Mouse (Mus musculus): ENCODE data around the gene Xab2. TPM values are rescaled to one million over a fixed set of nuclear protein-coding genes. Genes with fewer than 3 reads are reported as not detected.
"Not testable (repeated sequence)": the region's sequence is repeated elsewhere in the genome, so short reads cannot be mapped to it uniquely, and the experiment has no call there.

The Xab2 gene
- polyA plus RNA-seq, 1 experiment from 2014 or later = 15.9 TPM

- WGBS (ENCODE audit: insufficient replicate concordance) = under 1% methylated on average over 56 of the region's 77 CpGs
- H3K27ac ChIP-seq (ENCODE audit: low read depth) = peak overlapping the region; percentile 71
- H3K4me3 ChIP-seq (ENCODE audit: low read depth, low read length) = peak overlapping the region; percentile 71
Observed at GRCm38 (mm10) chr8:3587391-3588257, 33.5 kb downstream of the Xab2 start.

GRCm38 (mm10) chr8:3586993-3587390, 34.1 kb downstream of the Xab2 start, which contains the start of gene Camsap3:
TSS of gene Camsap3 (plus strand) at chr8:3587293.
- Histone ChIP-seq H3K9ac (replicated peaks) (peak within 1 kb of the TSS; percentile 61), H3K27ac (ENCODE audit: low read depth) (peak within 1 kb of the TSS; percentile 71)
- TF ChIP-seq CTCF (IDR thresholded peaks at IDR 0.05; ENCODE audit: low read depth) (no peak), EP300 (IDR thresholded peaks at IDR 0.05; ENCODE audit: low read depth) (no peak)

More at GRCm38 (mm10) chr8:3587391-3588257, 33.5 kb downstream of the Xab2 start:
- H3K27me3 ChIP-seq (ENCODE audit: insufficient read depth, low read length) = peaks cover 10% of the 10 kb centered on the region; the same call in 1 of the 2 replicates
- H3K4me2 ChIP-seq (ENCODE audit: low read depth, low read length) = peak overlapping the region; percentile 83
- ATAC-seq = peak; percentile 85
- H3K9me3 ChIP-seq (ENCODE audit: low read length) = no peaks in the 10 kb centered on the region
- H3K4me1 ChIP-seq (ENCODE audit: insufficient read depth) = peaks cover 4% of the 10 kb centered on the region; the same call in 1 of the 2 replicates
- peak; percentile 78 for DNase-seq
- H3K9ac ChIP-seq (replicated peaks) = peak overlapping the region; percentile 61
- no peaks in the 10 kb centered on the region for H3K36me3 ChIP-seq (replicated peaks; ENCODE audit: insufficient read depth, low read length)
- no peak for TF ChIP-seq CTCF (IDR thresholded peaks at IDR 0.05; ENCODE audit: low read depth)
- TF ChIP-seq EP300 (IDR thresholded peaks at IDR 0.05; ENCODE audit: low read depth) = no peak

GRCm38 (mm10) chr8:3586452-3586851, 34.7 kb downstream of the Xab2 start:
- no peak overlapping the region for H3K4me2 ChIP-seq (ENCODE audit: low read depth, low read length)
- no peak for ATAC-seq

More at GRCm38 (mm10) chr8:3586993-3587390, 34.1 kb downstream of the Xab2 start, which contains the start of gene Camsap3:
- Histone ChIP-seq H3K4me2 (ENCODE audit: low read depth, low read length) (peak within 1 kb of the TSS; percentile 83), H3K27me3 (ENCODE audit: insufficient read depth, low read length) (peaks cover 10% of the 10 kb centered on the region; the same call in 1 of the 2 replicates), H3K4me3 (ENCODE audit: low read depth, low read length) (peak within 1 kb of the TSS; percentile 71), H3K9me3 (ENCODE audit: low read length) (no peaks in the 10 kb centered on the region), H3K36me3 (replicated peaks; ENCODE audit: insufficient read depth, low read length) (no peaks in the 10 kb centered on the region), H3K4me1 (ENCODE audit: insufficient read depth) (peaks cover 4% of the 10 kb centered on the region; the same call in 1 of the 2 replicates)
- ATAC-seq (0 out of 2 replicates have a peak, but pooled peaks have one; percentile 2), DNase-seq (no peak)
- WGBS (ENCODE audit: insufficient replicate concordance) = 11% methylated on average over 7 of the region's 7 CpGs

GRCm38 (mm10) chr8:3581961-3582360, 39.2 kb downstream of the Xab2 start:
- not testable (repeated sequence) for H3K36me3 ChIP-seq (replicated peaks; ENCODE audit: insufficient read depth, low read length); DNase-seq; ATAC-seq; H3K9ac ChIP-seq (replicated peaks); H3K27me3 ChIP-seq (ENCODE audit: insufficient read depth, low read length); H3K27ac ChIP-seq (ENCODE audit: low read depth); H3K4me3 ChIP-seq (ENCODE audit: low read depth, low read length); H3K4me2 ChIP-seq (ENCODE audit: low read depth, low read length); H3K4me1 ChIP-seq (ENCODE audit: insufficient read depth); H3K9me3 ChIP-seq (ENCODE audit: low read length)
- WGBS (ENCODE audit: insufficient replicate concordance) = 64% methylated on average over 1 of the region's 3 CpGs

More at GRCm38 (mm10) chr8:3586452-3586851, 34.7 kb downstream of the Xab2 start:
- Histone ChIP-seq H3K9me3 (ENCODE audit: low read length) (no peaks in the 10 kb centered on the region), H3K27ac (ENCODE audit: low read depth) (no peak overlapping the region), H3K4me1 (ENCODE audit: insufficient read depth) (peaks cover 4% of the 10 kb centered on the region; the same call in 1 of the 2 replicates), H3K36me3 (replicated peaks; ENCODE audit: insufficient read depth, low read length) (no peaks in the 10 kb centered on the region), H3K4me3 (ENCODE audit: low read depth, low read length) (no peak overlapping the region), H3K27me3 (ENCODE audit: insufficient read depth, low read length) (peaks cover 10% of the 10 kb centered on the region; the same call in 1 of the 2 replicates), H3K9ac (replicated peaks) (no peak overlapping the region)
- no peak for DNase-seq
- 73% methylated on average over 2 of the region's 2 CpGs for WGBS (ENCODE audit: insufficient replicate concordance)
- no peak for TF ChIP-seq CTCF (IDR thresholded peaks at IDR 0.05; ENCODE audit: low read depth)
- TF ChIP-seq EP300 (IDR thresholded peaks at IDR 0.05; ENCODE audit: low read depth) = 0 out of 2 replicates have a peak, but pooled peaks have one; percentile 8

- H3K4me3 ChIP-seq (ENCODE audit: low read depth, low read length) = no peak overlapping the region
- no peaks in the 10 kb centered on the region for H3K36me3 ChIP-seq (replicated peaks; ENCODE audit: insufficient read depth, low read length)
- no peak for DNase-seq
- H3K9ac ChIP-seq (replicated peaks) = no peak overlapping the region
- H3K4me2 ChIP-seq (ENCODE audit: low read depth, low read length) = no peak overlapping the region
- no peaks in the 10 kb centered on the region for H3K27me3 ChIP-seq (ENCODE audit: insufficient read depth, low read length)
- 80% methylated on average over 9 of the region's 9 CpGs for WGBS (ENCODE audit: insufficient replicate concordance)
- H3K4me1 ChIP-seq (ENCODE audit: insufficient read depth) = no peaks in the 10 kb centered on the region
- ATAC-seq = no peak
- TF ChIP-seq EP300 (IDR thresholded peaks at IDR 0.05; ENCODE audit: low read depth) = no peak
- no peak for TF ChIP-seq CTCF (IDR thresholded peaks at IDR 0.05; ENCODE audit: low read depth)
- no peak overlapping the region for H3K27ac ChIP-seq (ENCODE audit: low read depth)
- no peaks in the 10 kb centered on the region for H3K9me3 ChIP-seq (ENCODE audit: low read length)
Observed at GRCm38 (mm10) chr8:3579390-3580364, 41.4 kb downstream of the Xab2 start.

All from liver, postnatal 0 days (tissue).